In genomic region chr7:110315352-110315751, GRCm38 (mm10) we compare ENCODE assay signal across 28 mouse cellular contexts.
DNase-seq lines count a peak whose midpoint lies in the region; ATAC-seq and TF ChIP-seq lines count a peak whose summit lies in the region.
"Had no signal": no experiment of that assay in that cellular context is flagged by ENCODE, and none has a peak within 500 bp of the region (broad histone marks: within the 10 kb centered on the region; RNA-seq: fewer than 3 reads in every experiment).

No protein-coding gene starts in this region.

- no peak for TF ChIP-seq POLR2A in kidney, adult 2 months (IDR thresholded peaks at IDR 0.05; ENCODE audit: low read depth, low read length)
- no peak for TF ChIP-seq POLR2A in liver, adult 2 months (IDR thresholded peaks at IDR 0.05; ENCODE audit: extremely low read depth, insufficient read depth, low read length)

- H3K27me3 ChIP-seq in kidney, adult 2 months (replicated peaks; ENCODE audit: control insufficient read depth, insufficient read depth, low read length), result no peaks in the 10 kb centered on the region
- H3K27me3 ChIP-seq in liver, adult 2 months (ENCODE audit: control insufficient read depth, insufficient read depth, low read length), result no peaks in the 10 kb centered on the region
- H3K27me3 ChIP-seq in liver, embryonic 12.5 days (replicated peaks), result no peaks in the 10 kb centered on the region
- H3K27me3 ChIP-seq: embryonic facial prominence, embryonic 13.5 days; forebrain, embryonic 12.5 days; forebrain, embryonic 15.5 days; heart, embryonic 13.5 days had no signal

- 0 out of 2 replicates have a peak, but pooled peaks cover 2% of the 10 kb centered on the region for H3K4me1 ChIP-seq in kidney, adult 2 months (ENCODE audit: control insufficient read depth, insufficient read depth, low read length)
- H3K4me1 ChIP-seq in liver, adult 2 months (ENCODE audit: control insufficient read depth, insufficient read depth, low read length), result no peaks in the 10 kb centered on the region
- no peaks in the 10 kb centered on the region for H3K4me1 ChIP-seq in liver, embryonic 12.5 days
- H3K4me1 ChIP-seq: embryonic facial prominence, embryonic 13.5 days; forebrain, embryonic 12.5 days; forebrain, embryonic 15.5 days had no signal

- no peak overlapping the region for H3K4me2 ChIP-seq in liver, embryonic 12.5 days
- H3K4me2 ChIP-seq: embryonic facial prominence, embryonic 13.5 days; forebrain, embryonic 12.5 days; forebrain, embryonic 15.5 days; heart, embryonic 13.5 days; hindbrain, embryonic 14.5 days had no signal

- ATAC-seq in cerebellum, adult (ENCODE audit: insufficient number of reproducible peaks, low FRiP score, low TSS enrichment), result no peak
- no peak for ATAC-seq in liver, embryonic 12.5 days
- ATAC-seq: activated CD4-positive, CD25-positive, alpha-beta regulatory T cell, adult 4 months; forebrain, embryonic 15.5 days; hindbrain, postnatal 0 days; inflammation-experienced regulatory T-cells, adult 6 months; intestine, embryonic 16.5 days had no signal

- no peak for TF ChIP-seq CTCF in kidney, adult 2 months (conservative IDR thresholded peaks at IDR 0.05; ENCODE audit: insufficient read depth, insufficient read length, low read depth, low read length)
- TF ChIP-seq CTCF in liver, adult 2 months (IDR thresholded peaks at IDR 0.05; ENCODE audit: low read depth, low read length), result no peak

- H3K4me3 ChIP-seq in kidney, adult 2 months (ENCODE audit: insufficient read depth, low read depth, low read length), result no peak overlapping the region
- H3K4me3 ChIP-seq in liver, adult 2 months (ENCODE audit: insufficient read depth, low read depth, low read length), result no peak overlapping the region
- H3K4me3 ChIP-seq in liver, embryonic 12.5 days, result no peak overlapping the region
- H3K4me3 ChIP-seq: embryonic facial prominence, embryonic 10.5 days; embryonic facial prominence, embryonic 13.5 days; erythroblast, embryonic 14.5 days; forebrain, embryonic 12.5 days; forebrain, embryonic 15.5 days; heart, embryonic 13.5 days had no signal

- no peaks in the 10 kb centered on the region for H3K9me3 ChIP-seq in liver, embryonic 12.5 days (replicated peaks)
- H3K9me3 ChIP-seq: embryonic facial prominence, embryonic 10.5 days; embryonic facial prominence, embryonic 13.5 days; forebrain, embryonic 12.5 days; forebrain, embryonic 15.5 days had no signal

- H3K9ac ChIP-seq in liver, adult 2 months (ENCODE audit: low read depth, low read length), result no peak overlapping the region
- H3K9ac ChIP-seq in liver, embryonic 12.5 days, result no peak overlapping the region
- H3K9ac ChIP-seq: embryonic facial prominence, embryonic 13.5 days; forebrain, embryonic 12.5 days; forebrain, embryonic 15.5 days; heart, embryonic 13.5 days; hindbrain, embryonic 14.5 days had no signal

- peak; percentile 18 for DNase-seq in cerebellum, adult 9-10 months
- DNase-seq in cerebellum, postnatal 4 days (ENCODE audit: low spot score in 2 of 2), result no peak
- peak; percentile 27 to 30 for DNase-seq in cerebellum, postnatal 14 days
- DNase-seq in kidney, adult 2 months, result peak; percentile 67
- no peak for DNase-seq in kidney, adult 8-10 months
- peak; percentile 34 for DNase-seq in liver, adult 2 months (ENCODE audit: extremely low read depth, low read depth, low spot score)
- DNase-seq: adrenal gland, adult 8-10 months; adrenal gland, postnatal 25 days; cerebellum, adult 11-12 months; cerebellum, adult 8-10 months; embryo, embryonic 11 days; gastrocnemius, postnatal 14 days; heart, adult 18-20 months; heart, postnatal 14 days; heart, postnatal 4 days had no signal

- 90% methylated on average over 1 of the region's 1 CpGs for WGBS in kidney, adult 2 months
- 95% methylated on average over 1 of the region's 1 CpGs for WGBS in liver, adult 2 months
- WGBS in liver, embryonic 12.5 days (ENCODE audit: insufficient replicate concordance), result 43% methylated on average over 1 of the region's 1 CpGs

- no peaks in the 10 kb centered on the region for H3K79me2 ChIP-seq in liver, adult 2 months (ENCODE audit: control insufficient read depth, insufficient read depth, low read length)

- no peak overlapping the region for H3K27ac ChIP-seq in kidney, adult 2 months (ENCODE audit: insufficient read depth, low read depth, low read length)
- no peak overlapping the region for H3K27ac ChIP-seq in liver, adult 2 months (replicated peaks; ENCODE audit: insufficient read depth, low read depth, low read length)
- no peak overlapping the region for H3K27ac ChIP-seq in liver, embryonic 12.5 days
- H3K27ac ChIP-seq: embryonic facial prominence, embryonic 10.5 days; embryonic facial prominence, embryonic 13.5 days; forebrain, embryonic 12.5 days; forebrain, embryonic 15.5 days; heart, embryonic 13.5 days; hindbrain, embryonic 14.5 days; hindbrain, postnatal 0 days had no signal

- peaks cover 5% of the 10 kb centered on the region for H3K36me3 ChIP-seq in kidney, adult 2 months (ENCODE audit: control insufficient read depth, insufficient read depth, low read length)
- peaks cover 24% of the 10 kb centered on the region for H3K36me3 ChIP-seq in liver, adult 2 months (ENCODE audit: control insufficient read depth, insufficient read depth, low read length)
- H3K36me3 ChIP-seq in liver, embryonic 12.5 days, result peaks cover 17% of the 10 kb centered on the region

Comparison
In these comparisons a context has a peak if more than half of its experiments do, and no peak if none do; other contexts are left out.
1. DNase-seq: peak in cerebellum, adult 9-10 months (single experiment), cerebellum, postnatal 14 days (2 of 2), kidney, adult 2 months (single experiment) and liver, adult 2 months (single experiment); none in cerebellum, postnatal 4 days (0 of 2) and kidney, adult 8-10 months (0 of 2).